ENCODE assay signal across 10 mouse cellular contexts in genomic region chr11:99131463-99131840, GRCm38 (mm10). TPM values are rescaled to one million over a fixed set of nuclear protein-coding genes. Genes with fewer than 3 reads are reported as not detected.
DNase-seq lines count a peak whose midpoint lies in the region; ATAC-seq lines count a peak whose summit lies in the region.
"Had no signal": no experiment of that assay in that cellular context is flagged by ENCODE, and none has a peak within 500 bp of the region (broad histone marks: within the 10 kb centered on the region; RNA-seq: fewer than 3 reads in every experiment).

No protein-coding gene starts in this region.

- no peak overlapping the region for H3K4me2 ChIP-seq in forebrain, embryonic 15.5 days (replicated peaks)
- H3K4me2 ChIP-seq in lung, embryonic 15.5 days, result peak overlapping the region; percentile 47
- peak overlapping the region; percentile 47 for H3K4me2 ChIP-seq in neural tube, embryonic 13.5 days

- H3K4me1 ChIP-seq in forebrain, embryonic 10.5 days, result peaks cover 61% of the 10 kb centered on the region
- H3K4me1 ChIP-seq in forebrain, embryonic 15.5 days, result peaks cover 9% of the 10 kb centered on the region
- peaks cover 67% of the 10 kb centered on the region for H3K4me1 ChIP-seq in lung, embryonic 15.5 days
- H3K4me1 ChIP-seq in neural tube, embryonic 13.5 days (replicated peaks), result peaks cover 53% of the 10 kb centered on the region

- H3K9me3 ChIP-seq in forebrain, embryonic 10.5 days, result no peaks in the 10 kb centered on the region
- H3K9me3 ChIP-seq in forebrain, embryonic 15.5 days, result no peaks in the 10 kb centered on the region
- H3K9me3 ChIP-seq in lung, embryonic 15.5 days, result no peaks in the 10 kb centered on the region
- no peaks in the 10 kb centered on the region for H3K9me3 ChIP-seq in neural tube, embryonic 13.5 days

- no peak for DNase-seq in forebrain, embryonic 10.5 days (ENCODE audit: extremely low spot score, low spot score)
- no peak for DNase-seq in lung, adult 18-20 months
- no peak for DNase-seq in adrenal gland, postnatal 10 days
- DNase-seq in B cell, adult 2 months, result no peak

- no peak overlapping the region for H3K9ac ChIP-seq in forebrain, embryonic 15.5 days (replicated peaks)
- H3K9ac ChIP-seq in lung, embryonic 15.5 days, result no peak overlapping the region
- 0 out of 2 replicates have a peak overlapping the region, but pooled peaks have one; percentile 52 for H3K9ac ChIP-seq in neural tube, embryonic 13.5 days

- H3K4me3 ChIP-seq in forebrain, embryonic 10.5 days, result peak overlapping the region; percentile 41; the same call in 1 of the 2 replicates
- no peak overlapping the region for H3K4me3 ChIP-seq in forebrain, embryonic 15.5 days
- no peak overlapping the region for H3K4me3 ChIP-seq in lung, embryonic 15.5 days
- H3K4me3 ChIP-seq in neural tube, embryonic 13.5 days, result no peak overlapping the region

- no peak for ATAC-seq in forebrain, embryonic 15.5 days (replicated peaks)
- no peak for ATAC-seq in lung, embryonic 15.5 days (ENCODE audit: borderline replicate concordance, extremely low read depth, low FRiP score, low TSS enrichment)
- peak; percentile 27 for ATAC-seq in inflammation-experienced regulatory T-cells, adult 6 months
- 0 out of 2 replicates have a peak, but pooled peaks have one; percentile 4 for ATAC-seq in neural tube, embryonic 13.5 days (ENCODE audit: low read depth)

- 0 out of 2 replicates have a peak, but pooled peaks cover 4% of the 10 kb centered on the region for H3K27me3 ChIP-seq in forebrain, embryonic 10.5 days (ENCODE audit: poor library complexity, severe bottlenecking)
- no peaks in the 10 kb centered on the region for H3K27me3 ChIP-seq in forebrain, embryonic 15.5 days
- no peaks in the 10 kb centered on the region for H3K27me3 ChIP-seq in lung, embryonic 15.5 days
- no peaks in the 10 kb centered on the region for H3K27me3 ChIP-seq in neural tube, embryonic 13.5 days

- WGBS in forebrain, embryonic 10.5 days, result 47% methylated on average over 12 of the region's 12 CpGs
- 44% methylated on average over 12 of the region's 12 CpGs for WGBS in forebrain, embryonic 15.5 days
- WGBS in lung, embryonic 15.5 days, result 28% methylated on average over 12 of the region's 12 CpGs
- WGBS in neural tube, embryonic 13.5 days, result 43% methylated on average over 12 of the region's 12 CpGs

- H3K27ac ChIP-seq in forebrain, embryonic 10.5 days, result peak overlapping the region; percentile 83
- H3K27ac ChIP-seq in forebrain, embryonic 15.5 days (replicated peaks), result no peak overlapping the region
- H3K27ac ChIP-seq in lung, embryonic 15.5 days, result peak overlapping the region; percentile 71
- H3K27ac ChIP-seq in neural tube, embryonic 13.5 days (replicated peaks), result peak overlapping the region; percentile 76; the same call in 1 of the 2 replicates

- no peaks in the 10 kb centered on the region for H3K36me3 ChIP-seq in forebrain, embryonic 10.5 days (replicated peaks)
- no peaks in the 10 kb centered on the region for H3K36me3 ChIP-seq in forebrain, embryonic 15.5 days
- H3K36me3 ChIP-seq in lung, embryonic 15.5 days, result no peaks in the 10 kb centered on the region
- no peaks in the 10 kb centered on the region for H3K36me3 ChIP-seq in neural tube, embryonic 13.5 days

RNA-seq across cellular contexts. Expression of gene Ccr7, which starts 23.4 kb away (rescaled TPM):
- 0.25 and 0.30 TPM in 2 replicates for polyA plus RNA-seq in forebrain, embryonic 10.5 days (2016; fragmentation: Nextera tagmentation; extraction: Ambion mirVana)
- polyA plus RNA-seq in forebrain, embryonic 15.5 days (2015; fragmentation: Nextera tagmentation; extraction: Ambion mirVana), result not detected in 2 replicates
- 0.13 and 0.29 TPM in 2 replicates for polyA plus RNA-seq in lung, embryonic 15.5 days (2015; fragmentation: Nextera tagmentation; extraction: Ambion mirVana)
- polyA plus RNA-seq in inflammation-experienced regulatory T-cells, adult 6 months (2017; shearing (Covaris generic)), result 100 to 1,000 TPM in 2 of 3 experiments, 10 to 100 TPM in 1; 16.6 to 295 (median 286) TPM
- not detected in 2 replicates for polyA plus RNA-seq in neural tube, embryonic 13.5 days (2015; fragmentation: Nextera tagmentation; extraction: Ambion mirVana)
- 1 to 10 TPM; 3.6 to 3.7 TPM for total RNA-seq in adrenal gland, postnatal 10 days (2021)
- total RNA-seq: layer of hippocampus, adult 18-20 months; megakaryocyte-erythroid progenitor cell, adult 5-6 weeks had no signal

RNA-seq across cellular contexts. Expression of gene Tns4, which starts 42.3 kb away (rescaled TPM):
- polyA plus RNA-seq in forebrain, embryonic 10.5 days (2016; fragmentation: Nextera tagmentation; extraction: Ambion mirVana), result 0.49 and 0.81 TPM in 2 replicates
- polyA plus RNA-seq in forebrain, embryonic 15.5 days (2015; fragmentation: Nextera tagmentation; extraction: Ambion mirVana), result 0.09 TPM in 1 of 2 replicates, not detected in the other
- polyA plus RNA-seq in lung, embryonic 15.5 days (2015; fragmentation: Nextera tagmentation; extraction: Ambion mirVana), result 0.21 and 0.42 TPM in 2 replicates
- under 1 TPM; 0.30 to 0.58 (median 0.51) TPM for polyA plus RNA-seq in inflammation-experienced regulatory T-cells, adult 6 months (2017; shearing (Covaris generic))
- polyA plus RNA-seq in neural tube, embryonic 13.5 days (2015; fragmentation: Nextera tagmentation; extraction: Ambion mirVana), result 0.40 TPM in 1 of 2 replicates, not detected in the other
- total RNA-seq in adrenal gland, postnatal 10 days (2021), result under 1 TPM; 0.12 to 0.51 TPM
- total RNA-seq: megakaryocyte-erythroid progenitor cell, adult 5-6 weeks had no signal

Comparison
In these comparisons a context has a peak if more than half of its experiments do, and no peak if none do; other contexts are left out.
1. ATAC-seq: peak in inflammation-experienced regulatory T-cells, adult 6 months (single experiment) and neural tube, embryonic 13.5 days (single experiment); none in forebrain, embryonic 15.5 days (single experiment) and lung, embryonic 15.5 days (single experiment).
2. RNA of gene Ccr7, which starts 23.4 kb away (polyA plus RNA-seq): 16.6 to 295 TPM in inflammation-experienced regulatory T-cells, adult 6 months; 0.25 to 0.30 TPM in forebrain, embryonic 10.5 days, 0.13 to 0.29 TPM in lung, embryonic 15.5 days, not detected in neural tube, embryonic 13.5 days and not detected in forebrain, embryonic 15.5 days; every median in the first group is over 10 times any median in the second.